Mouse (Mus musculus) gastrocnemius, postnatal 36 days (tissue): Measurements from ENCODE around the gene Fgfr2. TPM values are rescaled to one million over a fixed set of nuclear protein-coding genes. Genes with fewer than 3 reads are reported as not detected.
"Not testable (repeated sequence)": the region's sequence is repeated elsewhere in the genome, so short reads cannot be mapped to it uniquely, and the experiment has no call there.

Experiments
- DNase-seq, 2 experiments: peaks; one replicate each; pipeline ENCODE4 v3.0.0; 2022
- intact Hi-C: fragments of 180-260 bp; cut with DNase I; formaldehyde crosslinking; loops from one replicate; pipeline ENCODE4 v1.15.1; 2025
- total RNA-seq, 2 experiments: library from RNA; stranded (reverse); gene quantifications; 2 replicates each; pipeline ENCODE4 v1.2.3; 2021

The Fgfr2 gene
- total RNA-seq, 2 experiments from 2014 or later = 0.28 to 0.49 TPM

DNA sequence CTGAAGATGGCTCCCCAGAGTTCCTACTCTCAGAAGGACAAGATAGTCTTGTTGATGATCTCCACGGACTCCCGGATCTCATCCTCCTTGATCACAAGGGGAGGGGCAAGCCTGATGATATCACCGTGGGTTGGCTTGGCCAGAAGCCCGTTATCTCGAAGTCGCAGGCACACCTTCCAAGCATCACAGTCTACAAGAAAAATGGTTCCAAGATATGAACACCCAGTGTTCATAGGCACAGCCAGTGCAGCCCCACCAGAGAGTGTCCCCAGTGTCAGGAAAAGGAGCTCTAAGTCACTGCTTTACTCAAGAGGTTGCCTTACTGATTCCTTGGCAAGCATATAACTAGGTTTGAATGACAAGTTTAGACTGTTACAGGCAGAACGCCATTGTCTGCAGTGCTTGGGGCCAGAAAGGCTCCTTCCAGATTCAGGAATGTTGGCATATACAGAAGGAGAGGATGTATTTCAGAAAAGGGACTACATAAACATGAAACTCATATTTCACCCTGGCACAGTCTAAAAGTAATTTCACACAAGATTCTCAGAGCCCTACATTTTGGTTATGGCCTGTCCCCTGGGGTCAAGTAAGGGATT is 564.9 kb downstream of the Fgfr2 start:
- DNase-seq = no peak
- intact Hi-C loops = no loop called here

DNA sequence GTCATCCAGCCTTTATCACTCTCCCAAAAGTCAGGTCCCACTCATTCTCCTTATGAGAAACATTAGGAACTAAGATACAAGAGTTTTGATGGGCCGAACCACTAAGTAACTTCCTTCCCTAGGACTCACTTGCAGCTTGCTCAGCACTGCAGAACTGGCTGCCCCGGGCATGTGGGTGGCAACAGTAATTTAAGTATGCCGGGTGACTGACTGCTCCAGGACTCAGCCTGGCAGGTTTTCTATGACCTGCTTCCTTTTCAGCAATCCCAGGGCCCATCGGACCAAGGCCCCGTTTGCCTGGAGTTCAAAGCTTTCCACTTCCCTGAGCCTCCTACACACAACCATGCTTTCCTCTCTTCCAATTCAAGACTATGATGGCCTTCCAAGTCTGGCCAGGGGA is 566.6 kb downstream of the Fgfr2 start:
- DNase-seq = no peak
- intact Hi-C loops = no loop called here

DNA sequence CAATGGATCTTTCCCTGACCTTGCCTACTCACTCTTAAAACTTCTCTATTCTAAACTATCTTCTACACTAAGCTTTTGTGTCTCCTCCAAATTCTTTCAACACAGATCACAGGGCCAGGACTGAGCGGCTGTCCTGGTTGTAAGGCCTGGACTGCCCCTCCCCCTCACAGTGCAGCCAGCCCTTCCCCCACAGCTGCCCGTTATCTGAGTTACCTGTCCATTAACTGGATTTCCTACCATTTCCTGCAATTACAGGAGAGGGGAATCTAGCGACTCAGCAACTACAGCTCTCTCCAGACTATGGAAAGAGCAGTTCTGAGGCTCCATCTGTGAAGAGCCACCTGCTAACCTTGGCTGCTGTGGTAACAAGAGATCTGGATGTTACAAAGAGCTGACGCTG is 567.2 kb downstream of the Fgfr2 start:
- DNase-seq = no peak
- intact Hi-C loops = no loop called here

DNA sequence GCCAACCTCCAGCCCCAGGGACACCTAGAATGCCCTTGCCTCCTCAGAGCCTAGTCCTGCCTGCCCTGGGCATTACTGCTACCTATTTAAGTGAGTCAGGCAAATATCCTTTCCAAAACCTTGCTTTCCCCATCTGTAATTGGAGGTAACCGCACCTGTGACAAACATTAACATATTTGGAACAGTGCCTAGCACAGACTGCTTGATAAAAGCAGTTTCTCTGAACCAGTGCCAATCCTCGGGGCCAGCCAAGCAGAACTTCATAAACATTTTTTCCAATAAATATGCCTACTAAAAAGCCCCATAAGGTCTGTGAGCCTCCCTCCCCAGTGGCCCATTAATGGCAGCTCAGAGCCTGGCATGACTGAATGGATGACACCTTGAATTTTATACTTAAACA is 569.1 kb downstream of the Fgfr2 start:
- DNase-seq = no peak
- intact Hi-C loops = no loop called here

DNA sequence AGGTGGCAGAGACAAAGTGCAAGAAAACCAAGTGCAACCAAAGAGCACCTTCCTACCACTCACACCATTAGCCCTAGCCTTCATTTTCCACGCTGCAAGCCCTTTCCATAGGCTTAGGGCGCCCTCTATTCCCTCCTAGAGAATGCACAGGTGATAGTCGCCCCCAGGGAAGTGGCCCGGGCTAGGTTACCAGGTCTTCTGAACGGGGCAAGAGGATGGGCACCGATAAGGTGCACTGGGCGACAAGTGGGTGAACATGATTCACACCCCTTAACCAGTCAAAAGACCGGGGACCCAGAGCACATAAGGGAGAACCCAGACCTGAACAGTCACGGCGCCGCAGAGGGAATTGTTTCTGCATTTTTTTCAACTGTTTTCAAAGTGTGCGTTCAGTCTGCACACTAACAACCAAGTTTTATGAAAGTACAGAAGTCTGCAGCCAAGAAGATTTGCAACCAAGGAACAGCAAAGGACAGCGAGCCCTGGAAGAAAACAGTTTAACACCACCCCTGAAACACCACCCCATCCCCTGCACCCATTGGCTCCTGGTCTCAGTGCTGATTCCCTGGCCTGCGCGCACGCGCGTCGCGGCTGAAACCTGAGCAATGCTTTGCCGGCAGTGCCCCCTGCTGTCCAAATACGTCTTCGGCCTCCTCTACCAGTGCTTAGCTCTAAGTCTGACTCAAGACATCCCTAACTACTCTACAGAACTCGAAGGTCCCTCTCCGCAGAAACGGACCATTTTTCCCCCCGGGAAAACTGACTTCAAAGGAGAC is 571.6 kb downstream of the Fgfr2 start:
- intact Hi-C loops = loop anchor here (2.0 kb wide), 2 partner anchors 77 to 325 kb away; no protein-coding TSS in a partner anchor
- peak; percentile 95 for DNase-seq

DNA sequence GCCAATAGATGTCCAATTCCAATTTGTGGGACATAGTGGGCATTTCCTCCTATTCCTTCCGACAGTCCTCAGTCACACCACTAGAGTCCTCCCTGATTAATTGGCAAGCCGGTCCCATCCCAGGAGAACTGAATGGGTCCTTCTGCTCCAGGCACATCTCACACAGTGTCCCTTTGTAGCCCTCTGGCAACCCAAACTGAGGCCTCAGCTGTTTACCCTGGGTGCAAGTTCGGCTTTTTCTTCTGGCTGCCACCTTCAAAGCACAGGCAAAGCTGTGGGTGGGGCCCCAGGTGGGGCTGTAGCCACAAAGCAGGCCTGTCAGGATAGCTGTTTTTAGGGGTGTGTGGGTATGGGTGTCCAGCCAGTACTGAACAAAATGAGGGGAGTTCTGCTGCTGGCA is 576.0 kb downstream of the Fgfr2 start:
- no peak for DNase-seq
- intact Hi-C loops = loop anchor here (5.0 kb wide), 1 partner anchor 650 kb away; no protein-coding TSS in a partner anchor

DNA sequence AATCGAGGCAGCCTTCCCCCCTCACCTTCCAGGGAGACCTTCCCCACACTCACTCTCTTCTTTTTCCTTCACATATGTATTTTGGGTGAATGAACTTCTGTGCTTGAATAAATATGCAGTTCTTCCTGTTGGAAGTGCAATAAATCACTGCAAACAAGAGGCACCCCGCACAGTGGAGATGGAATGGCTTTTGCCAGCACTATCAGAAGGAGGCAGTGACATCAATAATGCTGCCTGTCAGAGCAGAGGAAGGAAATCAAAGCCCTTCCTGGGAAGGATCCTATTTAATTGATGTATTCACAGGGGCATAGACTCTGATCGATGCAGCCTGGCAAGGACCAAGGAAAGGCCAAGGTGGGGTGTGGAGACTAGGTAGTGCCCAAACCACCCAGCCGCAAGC is 580.7 kb downstream of the Fgfr2 start:
- intact Hi-C loops = no loop called here
- no peak for DNase-seq

DNA sequence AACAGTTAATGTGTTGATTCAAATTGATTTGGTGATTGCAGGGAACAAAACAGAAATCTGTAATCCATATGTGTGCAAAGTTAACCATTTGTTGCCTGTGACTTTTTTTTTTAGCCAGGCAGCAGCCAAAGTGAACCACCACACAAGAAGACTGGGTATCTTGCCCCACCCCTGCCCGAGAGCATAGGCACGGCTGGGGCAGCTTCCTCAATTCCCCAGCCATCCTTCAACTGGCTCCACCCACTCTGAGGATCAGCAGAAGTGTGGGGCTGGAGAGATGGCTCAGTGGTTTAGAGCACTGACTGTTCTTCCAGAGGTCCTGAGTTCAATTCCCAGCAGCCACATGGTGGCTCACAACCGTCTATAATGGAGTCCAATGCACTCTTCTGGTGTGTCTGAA is 581.6 kb downstream of the Fgfr2 start:
- intact Hi-C loops = no loop called here

DNA sequence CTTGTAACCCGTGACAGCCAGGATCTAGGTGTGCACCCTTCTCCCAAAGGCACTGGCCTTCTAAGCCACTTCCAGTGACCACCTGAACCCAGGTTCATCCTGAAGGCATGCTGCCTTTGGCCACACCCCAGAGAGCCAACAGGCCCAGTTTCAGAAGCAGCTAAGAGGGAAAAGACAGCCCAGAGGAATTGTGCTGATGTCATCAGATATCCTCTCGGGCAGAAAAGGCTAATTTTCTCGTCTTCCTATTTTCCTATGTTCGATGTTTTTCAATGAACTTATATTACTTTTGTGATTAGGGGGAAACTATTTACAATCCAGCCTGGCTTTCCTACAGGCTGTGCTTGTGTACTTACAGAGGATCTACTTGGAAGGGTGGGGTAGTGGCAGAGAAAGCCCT is 582.6 kb downstream of the Fgfr2 start:
- intact Hi-C loops = no loop called here
- no peak for DNase-seq

More for the DNA sequence above, 581.6 kb downstream of the Fgfr2 start:
- DNase-seq = no peak

DNA sequence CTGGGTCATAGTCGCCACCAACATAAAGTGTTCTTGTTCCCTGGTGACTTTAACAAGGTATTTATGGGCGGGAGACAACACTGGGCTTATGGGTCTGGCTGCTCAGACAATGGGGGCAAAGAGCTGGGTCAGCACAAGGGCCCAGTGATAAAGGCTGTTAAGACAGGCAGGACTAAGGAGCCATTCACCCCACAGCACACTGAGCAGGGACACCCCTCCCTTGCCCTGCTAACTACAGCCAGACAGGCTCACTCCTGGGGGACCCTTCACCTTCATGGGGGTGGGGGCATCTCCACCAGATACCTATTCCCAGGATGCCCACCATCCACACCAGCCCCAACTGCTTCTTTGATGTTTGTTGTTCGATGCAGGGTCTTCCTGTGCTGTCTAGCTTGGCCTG is 593.9 kb downstream of the Fgfr2 start:
- intact Hi-C loops = no loop called here

DNA sequence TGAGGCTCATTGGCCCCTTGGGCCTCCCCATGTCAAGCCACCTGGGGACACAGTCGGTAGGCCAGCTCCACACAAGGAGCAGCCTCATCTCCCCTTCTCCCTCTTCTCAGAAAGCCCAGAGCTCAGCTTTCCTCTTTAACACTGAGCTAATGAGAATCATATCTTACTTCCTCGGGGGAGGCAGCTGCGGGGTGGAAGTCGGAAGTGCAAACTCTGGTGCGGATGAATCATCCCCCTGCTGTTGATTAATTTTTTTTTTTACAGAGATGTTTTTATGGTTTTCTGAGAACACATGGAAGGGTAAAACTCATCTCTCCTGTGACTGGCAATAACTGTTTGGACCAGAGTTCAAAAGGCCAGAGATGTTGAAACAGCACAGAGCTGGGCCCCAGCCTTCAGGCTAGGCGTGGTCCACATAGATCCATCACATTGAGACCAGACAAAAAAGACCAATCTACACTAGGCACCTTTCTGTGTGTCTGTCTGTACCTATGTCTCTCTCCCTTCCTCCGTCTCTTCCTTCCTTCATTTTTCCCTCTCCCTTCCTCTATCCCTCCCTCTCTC is 609.6 kb downstream of the Fgfr2 start:
- no peak for DNase-seq
- intact Hi-C loops = no loop called here

More for the DNA sequence above, 593.9 kb downstream of the Fgfr2 start:
- DNase-seq = no peak

DNA sequence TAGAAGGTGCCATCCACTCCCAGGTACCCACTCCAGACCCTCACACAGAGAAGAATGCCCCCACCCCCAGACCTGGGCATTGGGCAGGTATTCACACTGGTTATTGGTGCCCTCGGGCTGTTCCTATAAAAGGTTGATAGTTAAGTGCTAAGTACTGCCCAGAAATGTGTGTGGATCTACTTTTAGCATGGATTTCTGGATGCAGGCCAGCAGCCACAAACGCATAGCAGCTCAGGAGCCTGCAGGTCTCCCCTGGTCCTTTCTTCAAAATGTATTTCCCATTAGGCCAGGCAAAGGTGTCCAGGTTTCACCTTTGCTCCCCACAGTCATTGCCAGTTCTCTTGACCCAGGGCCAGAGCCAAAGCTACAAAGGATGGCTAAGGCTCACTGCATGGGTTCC is 614.0 kb downstream of the Fgfr2 start:
- no peak for DNase-seq
- intact Hi-C loops = no loop called here

DNA sequence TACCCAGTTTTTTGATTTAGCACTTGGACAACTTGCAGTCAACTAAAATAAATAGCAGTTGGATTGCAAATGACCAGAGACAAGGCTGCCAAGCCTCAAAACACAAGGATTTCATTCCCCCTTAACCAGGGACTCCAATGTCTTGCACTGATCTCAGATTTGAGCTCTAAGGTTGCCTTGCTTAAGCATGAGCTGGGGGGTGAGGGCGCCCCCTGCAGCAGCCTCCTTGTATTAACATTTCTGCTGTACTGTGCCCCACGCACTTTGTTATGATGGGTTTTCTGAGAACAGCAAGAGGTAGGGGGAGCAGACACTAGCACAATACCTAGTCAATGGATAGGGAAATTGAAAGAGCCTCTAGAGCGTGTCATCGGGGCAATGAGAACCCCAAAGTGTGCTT is 615.8 kb downstream of the Fgfr2 start:
- no peak for DNase-seq
- intact Hi-C loops = no loop called here

DNA sequence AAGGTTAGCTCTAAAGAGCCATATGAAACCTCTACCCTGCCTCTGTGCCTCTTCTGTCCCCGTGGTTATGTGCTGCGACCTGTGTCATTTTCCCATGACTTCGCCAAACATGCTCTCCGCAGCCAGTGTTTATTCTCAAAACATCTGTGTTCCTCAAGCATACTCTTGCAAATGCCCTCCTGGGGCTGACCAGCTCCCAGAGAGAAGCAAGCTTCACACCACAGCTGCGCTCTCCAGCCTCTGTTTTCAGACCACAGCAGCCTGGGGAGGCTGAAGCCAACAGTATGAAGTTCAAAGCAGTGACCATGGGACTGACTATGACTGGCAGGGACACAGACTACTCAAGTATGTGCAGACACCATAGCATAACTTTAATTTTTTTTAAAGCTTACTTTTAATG is 616.9 kb downstream of the Fgfr2 start:
- DNase-seq = no peak
- intact Hi-C loops = no loop called here

DNA sequence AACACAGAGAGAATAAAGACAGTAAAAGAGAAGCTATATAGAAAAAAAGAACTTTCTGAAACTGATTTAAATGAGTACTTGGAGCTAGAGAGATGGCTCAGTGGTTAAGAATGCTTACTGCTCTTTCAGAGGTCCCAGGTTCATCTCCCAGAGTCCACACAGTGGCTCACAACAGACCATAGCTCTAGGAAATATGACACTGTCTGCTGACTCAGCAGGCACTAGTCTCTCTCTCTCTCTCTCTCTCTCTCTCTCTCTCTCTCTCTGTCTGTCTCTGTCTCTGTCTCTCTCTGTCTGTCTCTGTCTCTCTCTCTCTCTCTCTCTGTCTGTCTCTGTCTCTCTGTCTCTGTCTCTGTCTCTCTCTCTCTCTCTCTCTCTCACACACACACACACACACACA is 620.7 kb downstream of the Fgfr2 start:
- intact Hi-C loops, DNase-seq: not testable (repeated sequence)

DNA sequence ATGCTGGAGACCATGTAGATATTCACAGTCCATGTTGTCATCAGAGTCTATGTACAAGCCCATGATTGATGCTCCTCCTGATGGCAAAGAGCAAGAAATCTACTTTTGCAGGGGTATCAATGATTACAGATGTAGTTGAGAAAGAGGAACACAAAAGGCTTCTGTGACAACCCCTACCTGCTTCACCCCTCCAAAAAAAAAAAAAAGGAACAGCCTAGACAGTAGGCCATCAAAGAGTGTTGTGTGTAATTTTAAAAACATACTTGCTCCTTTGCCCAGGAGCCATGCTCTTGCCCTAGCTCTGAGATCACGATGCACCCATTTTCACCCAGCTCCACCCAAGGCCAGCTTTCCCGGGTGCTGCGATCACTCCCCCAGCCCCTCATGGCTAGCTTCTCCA is 626.0 kb downstream of the Fgfr2 start:
- intact Hi-C loops = no loop called here

DNA sequence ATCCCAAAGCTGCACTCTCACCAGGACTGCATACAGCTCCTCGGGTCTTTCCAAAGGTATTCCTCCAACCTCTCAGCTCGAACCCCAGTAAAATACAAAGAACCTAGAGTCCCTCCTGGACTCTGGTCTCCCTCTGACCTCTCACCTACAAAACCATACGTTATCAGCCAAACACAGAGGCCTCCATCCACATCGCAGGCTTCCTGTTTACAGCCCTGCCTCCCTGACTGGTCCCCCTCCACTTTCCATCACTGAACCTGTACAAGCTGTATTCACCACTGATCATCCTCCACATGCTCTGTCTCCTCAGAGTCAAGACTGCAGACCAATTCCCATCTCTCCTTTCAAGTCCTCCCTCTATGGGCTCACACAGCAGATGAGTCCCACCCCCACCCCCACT is 628.9 kb downstream of the Fgfr2 start:
- intact Hi-C loops = no loop called here
- no peak for DNase-seq

More for the DNA sequence above, 626.0 kb downstream of the Fgfr2 start:
- no peak for DNase-seq

DNA sequence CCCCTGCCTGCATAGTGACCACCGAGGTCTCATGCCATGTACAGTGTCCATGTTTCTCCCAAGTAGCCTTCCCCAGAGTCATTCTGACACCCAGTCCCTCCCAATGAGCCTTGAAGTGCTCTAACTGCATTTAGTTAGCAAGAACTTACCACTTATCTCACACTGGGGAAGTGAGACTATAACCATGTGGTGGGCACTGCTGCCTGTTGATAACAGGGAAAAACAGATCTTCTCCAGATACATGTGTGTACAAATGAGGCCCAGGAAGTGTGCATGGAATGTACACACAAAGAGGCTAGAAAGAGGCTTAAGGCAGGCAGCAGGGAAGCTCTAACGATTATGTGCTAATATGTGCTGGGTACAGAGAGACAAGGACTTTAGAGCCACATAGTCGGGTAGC is 629.5 kb downstream of the Fgfr2 start:
- no peak for DNase-seq
- intact Hi-C loops = no loop called here

DNA sequence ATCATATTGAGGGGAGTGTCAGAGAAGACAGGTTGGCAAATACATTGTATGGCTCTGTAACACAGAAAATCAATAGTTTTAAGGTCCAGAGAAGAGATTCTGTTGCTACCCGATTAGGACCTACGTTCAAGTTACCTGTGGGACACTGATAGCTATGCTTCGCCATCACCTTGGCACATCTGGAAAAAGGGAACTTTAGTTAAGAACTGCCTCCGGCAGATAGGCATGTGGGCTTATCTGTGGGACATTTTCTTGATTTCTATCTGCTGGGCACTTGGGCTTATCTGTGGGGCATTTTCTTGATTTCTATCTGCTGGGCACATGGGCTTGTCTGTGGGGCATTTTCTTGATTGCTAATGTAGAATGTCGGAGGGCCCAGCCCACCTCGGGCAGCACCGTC is 631.2 kb downstream of the Fgfr2 start:
- DNase-seq = no peak
- intact Hi-C loops = no loop called here

DNA sequence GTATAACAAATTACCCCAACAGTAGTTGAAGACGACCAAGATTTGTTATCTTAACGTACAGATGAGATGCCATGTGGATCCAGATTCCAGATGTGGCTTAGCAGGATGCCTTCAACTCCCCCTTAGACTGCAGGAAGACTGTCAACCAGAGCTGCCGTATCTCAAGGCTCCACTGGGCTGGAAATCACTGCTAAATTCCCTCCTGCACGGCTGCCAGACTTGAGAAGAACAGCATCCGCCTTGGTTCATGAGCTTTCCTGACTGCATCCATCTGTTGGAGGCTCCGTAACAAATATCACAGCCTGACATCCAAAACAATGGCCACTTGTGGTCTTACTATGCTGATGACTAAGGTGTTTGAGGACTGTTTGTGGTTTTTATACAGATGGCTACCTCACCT is 635.8 kb downstream of the Fgfr2 start:
- DNase-seq = no peak
- intact Hi-C loops = no loop called here

DNA sequence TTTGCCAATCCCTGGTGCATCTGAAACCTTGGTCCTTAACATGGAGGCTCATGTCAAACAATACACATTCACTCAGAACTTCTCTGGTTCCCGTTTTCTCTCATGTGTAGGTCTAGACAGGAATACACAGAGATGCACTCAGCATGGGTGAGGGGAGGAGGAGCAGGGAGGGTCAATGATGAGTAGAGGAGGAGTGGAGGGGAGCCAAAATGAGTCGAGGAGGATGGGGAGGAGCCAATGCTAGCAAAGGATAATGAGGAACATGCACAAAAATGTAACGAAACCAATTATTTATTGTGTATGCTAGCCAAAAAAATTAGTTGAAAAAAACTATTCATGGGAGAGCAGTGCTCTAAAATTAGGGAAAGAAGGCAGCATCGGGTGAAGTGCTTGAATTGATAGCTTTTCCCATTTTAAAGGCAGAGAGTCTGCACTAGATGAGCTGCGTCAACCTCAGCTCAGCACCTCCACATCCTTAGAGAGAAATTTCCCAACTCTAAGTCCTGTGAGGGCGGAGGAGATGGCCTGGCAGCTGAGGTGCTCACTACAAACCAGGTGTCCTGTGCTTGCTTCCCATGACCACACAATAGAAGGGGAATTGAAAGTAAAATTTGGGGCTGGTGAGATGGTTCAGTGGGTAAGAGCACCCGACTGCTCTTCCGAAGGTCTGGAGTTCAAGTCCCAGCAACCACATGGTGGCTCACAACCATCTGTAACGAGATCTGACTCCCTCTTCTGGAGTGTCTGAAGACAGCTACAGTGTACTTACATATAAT is 636.6 kb downstream of the Fgfr2 start:
- intact Hi-C loops = no loop called here
- no peak for DNase-seq
